Mouse (Mus musculus) liver, adult 2 months (tissue): ENCODE measurements around the gene Wdr60.

ENCODE experiments used
- CTCF ChIP-seq: fragments of 200-500 bp; IDR thresholded peaks from 2 replicates; pipeline ENCODE4 v1.5.1; 2011; ENCODE audit warnings: low read depth, low read length, control low read depth
- POLR2A ChIP-seq: fragments of 200-500 bp; IDR thresholded peaks from 2 replicates; pipeline ENCODE4 v1.6.1; 2011; ENCODE audit warnings: low read length, control low read depth; ENCODE audit not compliant: insufficient read depth; ENCODE audit errors: extremely low read depth

- TF ChIP-seq CTCF (no peak), POLR2A (no peak)
These were observed 18.8 kb upstream of the Wdr60 start for GRCm38 (mm10) chr12:116281427-116282281.
